Mouse (Mus musculus) bone marrow, adult 2 months (tissue): ENCODE data around the gene Pigu. TPM values are rescaled to one million over a fixed set of nuclear protein-coding genes. Genes with fewer than 3 reads are reported as not detected.
A peak's percentile ranks its signal among the peaks of the same experiment; 100 is the strongest.

Experiments used
- H3K27ac ChIP-seq: fragments of 200-500 bp; 2 replicates; pipeline ENCODE4 v1.5.1; 2012; ENCODE audit warnings: low read depth, mild to moderate bottlenecking, control low read depth, inconsistent platforms, low read length; ENCODE audit not compliant: control insufficient read depth, poor library complexity, insufficient read depth
- H3K4me1 ChIP-seq: fragments of 200-500 bp; 2 replicates; pipeline ENCODE4 v1.6.1; 2011; ENCODE audit warnings: low read length; ENCODE audit not compliant: control insufficient read depth, insufficient read depth
- H3K4me3 ChIP-seq: fragments of 200-500 bp; replicated peaks from 2 replicates; pipeline ENCODE3; 2011; ENCODE audit warnings: mild to moderate bottlenecking, low read depth, low read length, control low read depth; ENCODE audit not compliant: control insufficient read depth
- CTCF ChIP-seq: fragments of 200-500 bp; IDR thresholded peaks from 2 replicates; pipeline ENCODE4 v1.5.1; 2011; ENCODE audit warnings: low read length, control low read depth; ENCODE audit not compliant: control insufficient read depth, insufficient read depth
- POLR2A ChIP-seq: fragments of 200-500 bp; IDR thresholded peaks from 2 replicates; pipeline ENCODE4 v1.6.1; 2011; ENCODE audit warnings: low read depth, mild to moderate bottlenecking, control low read depth, low read length, borderline replicate concordance; ENCODE audit not compliant: control insufficient read depth
- WGBS: fragments of 180-500 bp; shearing (Covaris S2); methylation state at CpG from one replicate; pipeline ENCODE4 v1.1.7; 2018; 5-methylcytosine and 5-hydroxymethylcytosine counted together
- polyA plus RNA-seq: library from polyadenylated mRNA; stranded (reverse); fragments of >200 nt; gene quantifications from 2 replicates; pipeline ENCODE4 v1.2.4, GENCODE M21; 2011; ENCODE audit warnings: low replicate concordance; ENCODE audit not compliant: missing spikeins, insufficient read depth, insufficient read length

Pigu gene
- polyA plus RNA-seq, 1 experiment = 14.6 TPM

GRCm38 (mm10) chr2:155279163-155279562 is 78.1 kb downstream of the Pigu start:
- H3K27ac ChIP-seq = no peak overlapping the region
- no peaks in the 10 kb centered on the region for H3K4me1 ChIP-seq
- no peak overlapping the region for H3K4me3 ChIP-seq
- WGBS = 87% methylated on average over 4 of the region's 4 CpGs
- TF ChIP-seq POLR2A (no peak), CTCF (no peak)

DNA sequence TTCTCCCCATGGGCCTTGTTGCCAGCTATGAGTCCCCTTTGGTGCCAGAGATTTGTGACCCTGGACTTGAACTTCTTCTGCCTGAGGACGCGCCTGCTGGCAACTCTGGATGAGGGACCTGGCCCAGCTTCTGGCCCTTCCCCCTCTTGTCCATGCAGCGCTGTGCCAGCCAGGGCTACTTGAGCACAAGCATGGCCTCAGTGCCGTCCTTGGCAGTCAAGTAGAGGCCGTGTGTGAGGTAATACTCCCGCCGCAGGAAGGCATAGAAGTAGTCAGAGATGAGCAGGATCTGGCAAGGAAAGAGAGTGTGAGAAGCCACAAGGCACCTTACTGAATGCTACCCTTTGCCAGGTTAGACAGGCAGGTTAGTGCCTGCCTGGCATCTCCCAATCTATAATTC is 78.9 kb downstream of the Pigu start:
- no peaks in the 10 kb centered on the region for H3K4me1 ChIP-seq
- H3K4me3 ChIP-seq = no peak overlapping the region
- TF ChIP-seq CTCF = no peak
- no peak for TF ChIP-seq POLR2A
- 88% methylated on average over 7 of the region's 7 CpGs for WGBS
- no peak overlapping the region for H3K27ac ChIP-seq

GRCm38 (mm10) chr2:155277721-155278120 is 79.5 kb downstream of the Pigu start:
- WGBS = 85% methylated on average over 2 of the region's 2 CpGs
- Histone ChIP-seq H3K27ac (no peak overlapping the region), H3K4me3 (no peak overlapping the region), H3K4me1 (no peaks in the 10 kb centered on the region)
- TF ChIP-seq POLR2A = no peak
- TF ChIP-seq CTCF = no peak

- H3K4me1 ChIP-seq = no peaks in the 10 kb centered on the region
- H3K27ac ChIP-seq = peak overlapping the region; percentile 43; the same call in 1 of the 2 replicates
- peak overlapping the region; percentile 75 for H3K4me3 ChIP-seq
- TF ChIP-seq POLR2A (no peak; the same call in 1 of the 2 replicates), CTCF (no peak)
- WGBS = 1% methylated on average over 49 of the region's 49 CpGs
Measured at GRCm38 (mm10) chr2:155276621-155277175, 80.5 kb downstream of the Pigu start.

DNA sequence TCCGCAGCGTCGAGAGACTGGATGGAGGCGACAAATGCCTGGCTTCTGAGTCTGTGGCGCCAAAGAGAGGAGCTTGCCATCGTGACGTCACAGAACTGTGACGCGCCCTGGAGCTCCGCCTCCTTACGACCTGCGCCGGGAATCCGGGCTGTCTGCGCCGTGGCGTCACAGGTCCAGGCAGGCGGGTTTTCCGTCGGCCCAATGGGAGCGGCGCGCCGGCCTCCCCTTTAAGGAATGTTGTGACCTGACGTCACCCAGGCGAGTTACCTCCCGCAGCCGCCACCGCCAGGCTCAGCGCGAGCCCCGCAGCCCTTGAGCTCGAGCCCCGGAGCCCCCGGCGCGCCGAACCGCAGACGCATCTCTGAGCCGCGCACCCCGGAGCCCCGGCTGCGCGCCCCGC is 81.0 kb downstream of the Pigu start, which contains the start of gene Map1lc3a:
Gene Map1lc3a (plus strand): TSS at position 103 of the 400 bp plus-strand sequence.
- Histone ChIP-seq H3K4me3 (peak within 1 kb of the TSS; percentile 75), H3K4me1 (no peaks in the 10 kb centered on the region), H3K27ac (peak within 1 kb of the TSS; percentile 43; the same call in 1 of the 2 replicates)
- 1% methylated on average over 47 of the region's 47 CpGs for WGBS
- no peak for TF ChIP-seq CTCF

- WGBS = 90% methylated on average over 8 of the region's 8 CpGs
- TF ChIP-seq CTCF (no peak), POLR2A (no peak)
- H3K4me3 ChIP-seq = no peak overlapping the region
- H3K4me1 ChIP-seq = no peaks in the 10 kb centered on the region
- no peak overlapping the region for H3K27ac ChIP-seq
Measured at GRCm38 (mm10) chr2:155273603-155274002, 83.6 kb downstream of the Pigu start.

DNA sequence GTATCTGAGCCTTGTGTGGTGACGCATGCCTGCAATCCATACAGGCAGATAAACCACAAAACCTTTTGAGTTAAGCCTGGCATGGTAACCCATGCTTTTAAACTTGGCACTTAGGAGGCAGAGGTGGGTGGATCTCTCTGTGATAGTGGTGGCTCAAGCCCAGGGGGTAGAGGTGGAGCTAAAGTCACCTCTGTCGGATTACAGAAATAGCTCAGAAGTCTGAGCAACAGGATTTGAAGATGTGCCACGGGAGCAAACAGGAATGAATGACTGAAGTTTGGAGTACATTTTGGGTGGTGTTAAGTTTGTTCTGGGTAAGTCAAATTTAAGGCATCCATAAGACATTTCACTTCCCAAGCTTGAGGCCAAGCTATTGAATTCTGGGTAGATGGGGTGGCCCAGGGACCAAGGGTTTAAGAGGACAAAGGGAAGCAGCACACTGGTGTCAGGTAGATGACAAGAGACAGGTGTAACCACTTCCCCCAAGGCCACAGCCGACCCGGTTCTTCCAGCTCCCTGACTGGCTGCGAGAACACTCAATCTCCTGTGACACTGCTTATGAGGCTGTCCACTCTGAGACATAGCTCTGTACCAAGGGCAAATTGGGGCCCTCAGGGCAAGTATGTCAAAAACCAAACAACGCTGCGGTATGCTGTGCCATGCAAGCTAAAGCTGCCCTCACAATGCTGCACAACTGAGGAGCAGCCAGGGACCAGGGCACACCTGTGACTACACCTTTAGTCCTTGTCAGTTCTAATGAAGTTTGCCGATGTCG is 84.6 kb downstream of the Pigu start:
- H3K27ac ChIP-seq = no peak overlapping the region
- no peaks in the 10 kb centered on the region for H3K4me1 ChIP-seq
- TF ChIP-seq POLR2A = no peak
- TF ChIP-seq CTCF = no peak
- WGBS = 66% methylated on average over 10 of the region's 10 CpGs
- H3K4me3 ChIP-seq = no peak overlapping the region

GRCm38 (mm10) chr2:155271957-155272356 is 85.3 kb downstream of the Pigu start:
- 81% methylated on average over 6 of the region's 6 CpGs for WGBS
- 0 out of 2 replicates have a peak, but pooled peaks have one; percentile 22 for TF ChIP-seq CTCF
- TF ChIP-seq POLR2A = no peak
- no peaks in the 10 kb centered on the region for H3K4me1 ChIP-seq
- no peak overlapping the region for H3K27ac ChIP-seq
- H3K4me3 ChIP-seq = no peak overlapping the region
